Mouse (Mus musculus): ENCODE data around the gene Nos3. TPM values are rescaled to one million over a fixed set of nuclear protein-coding genes. Genes with fewer than 3 reads are reported as not detected.
"Not testable (repeated sequence)": the region's sequence is repeated elsewhere in the genome, so short reads cannot be mapped to it uniquely, and the experiment has no call there.

The Nos3 gene
- total RNA-seq, 2 experiments from 2014 or later = 7.1 to 14.2 TPM

- not testable (repeated sequence) for DNase-seq
Observed at GRCm38 (mm10) chr5:24396254-24396653, 31.6 kb downstream of the Nos3 start.

- DNase-seq = no peak
Observed at GRCm38 (mm10) chr5:24399686-24400085, 35.1 kb downstream of the Nos3 start.

GRCm38 (mm10) chr5:24400362-24400761 lies 35.8 kb downstream of the Nos3 start:
- no peak for DNase-seq

GRCm38 (mm10) chr5:24400911-24401605 lies 36.4 kb downstream of the Nos3 start:
- peak in 1 of 2 experiments; percentile 34 for DNase-seq

- no peak for DNase-seq
Observed at GRCm38 (mm10) chr5:24401969-24402368, 37.4 kb downstream of the Nos3 start.

GRCm38 (mm10) chr5:24404594-24405360 lies 40.2 kb downstream of the Nos3 start:
- peak; percentile 48 to 52 for DNase-seq

GRCm38 (mm10) chr5:24405389-24405876 lies 40.8 kb downstream of the Nos3 start:
- DNase-seq = no peak

- DNase-seq = peak; percentile 75 to 84
Observed at GRCm38 (mm10) chr5:24408651-24409050, 44.0 kb downstream of the Nos3 start.

GRCm38 (mm10) chr5:24409466-24409865 lies 44.9 kb downstream of the Nos3 start:
- DNase-seq = no peak

- no peak for DNase-seq
Observed at GRCm38 (mm10) chr5:24412063-24412462, 47.5 kb downstream of the Nos3 start.

GRCm38 (mm10) chr5:24413042-24413693 lies 48.6 kb downstream of the Nos3 start, which contains the start of gene Asic3:
Gene Asic3, plus strand, starts transcription at chr5:24413392.
- no peak for DNase-seq

GRCm38 (mm10) chr5:24413938-24414337 lies 49.3 kb downstream of the Nos3 start:
- no peak for DNase-seq

- DNase-seq = peak; percentile 73 to 76
Observed at GRCm38 (mm10) chr5:24416222-24416736, 51.7 kb downstream of the Nos3 start.

GRCm38 (mm10) chr5:24417587-24417986 lies 53.0 kb downstream of the Nos3 start:
- DNase-seq = no peak

GRCm38 (mm10) chr5:24420381-24420780 lies 55.8 kb downstream of the Nos3 start:
- no peak for DNase-seq

GRCm38 (mm10) chr5:24423129-24424003 lies 58.8 kb downstream of the Nos3 start, which contains the start of the genes Cdk5 and Slc4a2:
Gene Cdk5, minus strand, starts transcription at chr5:24423530.
Gene Slc4a2, plus strand, starts transcription at chr5:24423837.
- peak; percentile 98 for DNase-seq

- DNase-seq = no peak
Observed at GRCm38 (mm10) chr5:24424004-24424781, 59.6 kb downstream of the Nos3 start.

- DNase-seq = peak; percentile 87 to 94
Observed at GRCm38 (mm10) chr5:24424861-24425411, 60.3 kb downstream of the Nos3 start.

- no peak for DNase-seq
Observed at GRCm38 (mm10) chr5:24425421-24426036, 60.9 kb downstream of the Nos3 start.

- no peak for DNase-seq
Observed at GRCm38 (mm10) chr5:24426037-24426432, 61.4 kb downstream of the Nos3 start.
